Mouse (Mus musculus) layer of hippocampus, adult 9-11 months (tissue): ENCODE measurements around the gene Sorl1.

Experiments used
- DNase-seq: peaks from one replicate; pipeline ENCODE4 v3.0.0; 2022

The Sorl1 gene

GRCm38 (mm10) chr9:42121631-42122354, 2.3 kb downstream of the Sorl1 start:
- no peak for DNase-seq

- DNase-seq: no peak
Measured at GRCm38 (mm10) chr9:42116418-42117056, 7.6 kb downstream of the Sorl1 start.

- DNase-seq: no peak
Measured at GRCm38 (mm10) chr9:42115078-42115477, 9.0 kb downstream of the Sorl1 start.

- no peak for DNase-seq
Measured at GRCm38 (mm10) chr9:42113316-42113715, 10.8 kb downstream of the Sorl1 start.

- DNase-seq: no peak
Measured at GRCm38 (mm10) chr9:42112691-42113090, 11.4 kb downstream of the Sorl1 start.

- DNase-seq: no peak
Measured at GRCm38 (mm10) chr9:42111256-42111655, 12.8 kb downstream of the Sorl1 start.

- DNase-seq: peak; percentile 67
Measured at GRCm38 (mm10) chr9:42109837-42110451, 14.2 kb downstream of the Sorl1 start.

GRCm38 (mm10) chr9:42109131-42109530, 15.0 kb downstream of the Sorl1 start:
- DNase-seq: no peak

- DNase-seq: peak; percentile 62
Measured at GRCm38 (mm10) chr9:42108369-42108951, 15.6 kb downstream of the Sorl1 start.

GRCm38 (mm10) chr9:42107062-42107461, 17.0 kb downstream of the Sorl1 start:
- DNase-seq: no peak

- no peak for DNase-seq
Measured at GRCm38 (mm10) chr9:42106305-42106704, 17.8 kb downstream of the Sorl1 start.

- no peak for DNase-seq
Measured at GRCm38 (mm10) chr9:42103546-42103945, 20.6 kb downstream of the Sorl1 start.

GRCm38 (mm10) chr9:42102013-42102412, 22.1 kb downstream of the Sorl1 start:
- no peak for DNase-seq

- DNase-seq: peak; percentile 79
Measured at GRCm38 (mm10) chr9:42101266-42101665, 22.8 kb downstream of the Sorl1 start.

GRCm38 (mm10) chr9:42100618-42101210, 23.4 kb downstream of the Sorl1 start:
- no peak for DNase-seq

GRCm38 (mm10) chr9:42098474-42099121, 25.5 kb downstream of the Sorl1 start:
- DNase-seq: no peak

- no peak for DNase-seq
Measured at GRCm38 (mm10) chr9:42097731-42098473, 26.2 kb downstream of the Sorl1 start.

- no peak for DNase-seq
Measured at GRCm38 (mm10) chr9:42097006-42097730, 26.9 kb downstream of the Sorl1 start.

GRCm38 (mm10) chr9:42094752-42095151, 29.3 kb downstream of the Sorl1 start:
- DNase-seq: peak; percentile 26

- peak; percentile 40 for DNase-seq
Measured at GRCm38 (mm10) chr9:42094028-42094551, 30.0 kb downstream of the Sorl1 start.

- no peak for DNase-seq
Measured at GRCm38 (mm10) chr9:42092749-42093148, 31.3 kb downstream of the Sorl1 start.
